Mouse (Mus musculus): ENCODE data around the gene Boc. TPM values are rescaled to one million over a fixed set of nuclear protein-coding genes. Genes with fewer than 3 reads are reported as not detected.

The Boc gene
- total RNA-seq, 2 experiments from 2014 or later, result 20.4 to 21.4 TPM

GRCm38 (mm10) chr16:44531239-44531797, 27.4 kb downstream of the Boc start:
- intact Hi-C loops (cut with DNase I), result no loop called here
- DNase-seq (ENCODE audit: extremely low spot score in 1 of 2, low spot score in 2 of 2), result no peak

GRCm38 (mm10) chr16:44530829-44531228, 27.9 kb downstream of the Boc start:
- no peak for DNase-seq (ENCODE audit: extremely low spot score in 1 of 2, low spot score in 2 of 2)
- intact Hi-C loops (cut with DNase I), result no loop called here

GRCm38 (mm10) chr16:44530191-44530590, 28.5 kb downstream of the Boc start:
- intact Hi-C loops (cut with DNase I), result no loop called here
- DNase-seq (ENCODE audit: extremely low spot score in 1 of 2, low spot score in 2 of 2), result no peak

- intact Hi-C loops (cut with DNase I), result no loop called here
- DNase-seq (ENCODE audit: extremely low spot score in 1 of 2, low spot score in 2 of 2), result no peak
Measured at GRCm38 (mm10) chr16:44529691-44530090, 29.0 kb downstream of the Boc start.

GRCm38 (mm10) chr16:44528955-44529354, 29.7 kb downstream of the Boc start:
- intact Hi-C loops (cut with DNase I), result no loop called here
- DNase-seq (ENCODE audit: extremely low spot score in 1 of 2, low spot score in 2 of 2), result no peak

GRCm38 (mm10) chr16:44527218-44527905, 31.3 kb downstream of the Boc start:
- DNase-seq (ENCODE audit: extremely low spot score in 1 of 2, low spot score in 2 of 2), result no peak
- intact Hi-C loops (cut with DNase I), result no loop called here

- intact Hi-C loops (cut with DNase I), result no loop called here
- no peak for DNase-seq (ENCODE audit: extremely low spot score in 1 of 2, low spot score in 2 of 2)
Measured at GRCm38 (mm10) chr16:44526689-44527088, 32.0 kb downstream of the Boc start.

- intact Hi-C loops (cut with DNase I), result no loop called here
- DNase-seq (ENCODE audit: extremely low spot score in 1 of 2, low spot score in 2 of 2), result no peak
Measured at GRCm38 (mm10) chr16:44526044-44526443, 32.7 kb downstream of the Boc start.

- intact Hi-C loops (cut with DNase I), result no loop called here
- DNase-seq (ENCODE audit: extremely low spot score in 1 of 2, low spot score in 2 of 2), result no peak
Measured at GRCm38 (mm10) chr16:44523595-44523994, 35.1 kb downstream of the Boc start.

- intact Hi-C loops (cut with DNase I), result no loop called here
- DNase-seq (ENCODE audit: extremely low spot score in 1 of 2, low spot score in 2 of 2), result no peak
Measured at GRCm38 (mm10) chr16:44516498-44516897, 42.2 kb downstream of the Boc start.

- intact Hi-C loops (cut with DNase I), result loop anchor here (5.0 kb wide), 1 partner anchor 47 kb away; the partner anchor contains the start of gene Boc
- no peak for DNase-seq (ENCODE audit: extremely low spot score in 1 of 2, low spot score in 2 of 2)
Measured at GRCm38 (mm10) chr16:44510521-44511213, 48.0 kb downstream of the Boc start.

- intact Hi-C loops (cut with DNase I), result loop anchor here (5.0 kb wide), 1 partner anchor 48 kb away; the partner anchor contains the start of gene Boc
- DNase-seq (ENCODE audit: extremely low spot score in 1 of 2, low spot score in 2 of 2), result no peak
Measured at GRCm38 (mm10) chr16:44509458-44510344, 49.0 kb downstream of the Boc start.

- DNase-seq (ENCODE audit: extremely low spot score in 1 of 2, low spot score in 2 of 2), result no peak
- intact Hi-C loops (cut with DNase I), result no loop called here
Measured at GRCm38 (mm10) chr16:44508772-44509171, 49.9 kb downstream of the Boc start.

- no peak for DNase-seq (ENCODE audit: extremely low spot score in 1 of 2, low spot score in 2 of 2)
- intact Hi-C loops (cut with DNase I), result no loop called here
Measured at GRCm38 (mm10) chr16:44508025-44508424, 50.7 kb downstream of the Boc start.

- intact Hi-C loops (cut with DNase I), result no loop called here
- no peak for DNase-seq (ENCODE audit: extremely low spot score in 1 of 2, low spot score in 2 of 2)
Measured at GRCm38 (mm10) chr16:44507027-44507929, 51.4 kb downstream of the Boc start.

- intact Hi-C loops (cut with DNase I), result no loop called here
- DNase-seq (ENCODE audit: extremely low spot score in 1 of 2, low spot score in 2 of 2), result no peak
Measured at GRCm38 (mm10) chr16:44505243-44505642, 53.5 kb downstream of the Boc start.

- intact Hi-C loops (cut with DNase I), result no loop called here
- no peak for DNase-seq (ENCODE audit: extremely low spot score in 1 of 2, low spot score in 2 of 2)
Measured at GRCm38 (mm10) chr16:44502895-44503575, 55.7 kb downstream of the Boc start.

GRCm38 (mm10) chr16:44502325-44502724, 56.4 kb downstream of the Boc start:
- intact Hi-C loops (cut with DNase I), result no loop called here

More at GRCm38 (mm10) chr16:44502325-44502724, 56.4 kb downstream of the Boc start:
- DNase-seq (ENCODE audit: extremely low spot score in 1 of 2, low spot score in 2 of 2), result no peak

All from left cerebral cortex, postnatal 10 days (tissue).